Mouse (Mus musculus) thymus, adult 2 months (tissue): Measurements from ENCODE around the gene Ggt6. TPM values are rescaled to one million over a fixed set of nuclear protein-coding genes. Genes with fewer than 3 reads are reported as not detected.

Experiments used
- DNase-seq: peaks from one replicate; pipeline ENCODE4 v3.0.0; 2021
- H3K27ac ChIP-seq: fragments of 200-500 bp; 2 replicates; pipeline ENCODE4 v1.5.1; 2012; ENCODE audit warnings: low read length, control low read depth; ENCODE audit not compliant: control insufficient read depth, insufficient read depth
- H3K27me3 ChIP-seq: fragments of 200-500 bp; 2 replicates; pipeline ENCODE4 v1.6.1; 2012; ENCODE audit warnings: mild to moderate bottlenecking, low read length, moderate library complexity, mixed read lengths; ENCODE audit not compliant: control insufficient read depth, insufficient read depth
- H3K36me3 ChIP-seq: fragments of 200-500 bp; 2 replicates; pipeline ENCODE4 v1.6.1; 2012; ENCODE audit warnings: mild to moderate bottlenecking, low read length, moderate library complexity; ENCODE audit not compliant: control insufficient read depth, insufficient read depth
- H3K4me1 ChIP-seq: fragments of 200-500 bp; replicated peaks from 2 replicates; pipeline ENCODE4 v1.6.1; 2012; ENCODE audit warnings: low read length; ENCODE audit not compliant: control insufficient read depth, insufficient read depth
- H3K4me3 ChIP-seq: fragments of 200-500 bp; 2 replicates; pipeline ENCODE4 v1.5.1; 2012; ENCODE audit warnings: mild to moderate bottlenecking, low read length, control low read depth, moderate library complexity; ENCODE audit not compliant: control insufficient read depth, insufficient read depth
- CTCF ChIP-seq: fragments of 200-500 bp; IDR thresholded peaks from 2 replicates; pipeline ENCODE4 v1.5.1; 2012; ENCODE audit warnings: mild to moderate bottlenecking, control low read depth, low read length, moderate library complexity, borderline replicate concordance; ENCODE audit not compliant: control insufficient read depth, poor library complexity, insufficient read depth; ENCODE audit errors: extremely low read depth
- POLR2A ChIP-seq: fragments of 200-500 bp; IDR thresholded peaks from 2 replicates; pipeline ENCODE4 v1.6.1; 2012; ENCODE audit warnings: mild to moderate bottlenecking, low read length, control low read depth, moderate library complexity; ENCODE audit not compliant: control insufficient read depth, poor library complexity, insufficient read depth; ENCODE audit errors: extremely low read depth
- WGBS: fragments of 180-500 bp; shearing (Covaris S2); methylation state at CpG from one replicate; pipeline ENCODE4 v1.1.7; 2018; 5-methylcytosine and 5-hydroxymethylcytosine counted together
- polyA plus RNA-seq: library from polyadenylated mRNA; depleted of rRNA; stranded (reverse); fragments of >200 nt; gene quantifications from 2 replicates; pipeline ENCODE4 v1.2.3, GENCODE M21; 2012

Gene Ggt6
- polyA plus RNA-seq, 1 experiment = 4.3 TPM

- no peaks in the 10 kb centered on the region for H3K27me3 ChIP-seq
- WGBS = 80% methylated on average over 3 of the region's 3 CpGs
- no peaks in the 10 kb centered on the region for H3K4me1 ChIP-seq
- no peak for DNase-seq
- H3K4me3 ChIP-seq = no peak overlapping the region
- H3K36me3 ChIP-seq = no peaks in the 10 kb centered on the region
- H3K27ac ChIP-seq = no peak overlapping the region
- TF ChIP-seq POLR2A = no peak
- TF ChIP-seq CTCF = no peak
Measured at GRCm38 (mm10) chr11:72474926-72475325, 39.6 kb downstream of the Ggt6 start.

DNA sequence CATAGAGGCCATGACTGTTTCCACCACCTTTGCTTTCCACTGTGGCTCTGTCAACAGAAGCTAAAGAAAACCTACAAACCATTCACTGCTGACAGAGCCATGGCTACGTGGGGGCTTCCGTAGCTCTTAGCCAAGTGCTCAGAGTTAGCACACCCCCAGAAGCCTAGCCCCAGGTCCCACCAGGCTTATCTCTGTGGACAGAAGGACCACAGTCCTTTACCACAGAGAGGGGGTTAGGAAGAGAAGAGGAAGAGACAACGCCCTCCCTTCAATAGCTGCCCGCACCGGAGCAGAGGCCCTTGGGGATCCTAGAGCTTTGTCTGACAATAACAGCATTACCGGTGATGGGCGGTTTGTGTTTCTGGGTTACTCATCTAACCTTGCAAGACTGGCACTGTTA is 40.1 kb downstream of the Ggt6 start:
- WGBS = 30% methylated on average over 7 of the region's 7 CpGs
- Histone ChIP-seq H3K4me1 (no peaks in the 10 kb centered on the region), H3K27me3 (no peaks in the 10 kb centered on the region), H3K36me3 (no peaks in the 10 kb centered on the region), H3K4me3 (no peak overlapping the region), H3K27ac (no peak overlapping the region)
- no peak for DNase-seq
- TF ChIP-seq POLR2A (no peak), CTCF (no peak)

GRCm38 (mm10) chr11:72476074-72476625 is 40.8 kb downstream of the Ggt6 start:
- H3K27me3 ChIP-seq = no peaks in the 10 kb centered on the region
- H3K4me1 ChIP-seq = no peaks in the 10 kb centered on the region
- TF ChIP-seq CTCF = no peak
- TF ChIP-seq POLR2A = no peak
- H3K36me3 ChIP-seq = no peaks in the 10 kb centered on the region
- no peak overlapping the region for H3K4me3 ChIP-seq
- WGBS = 74% methylated on average over 7 of the region's 7 CpGs
- H3K27ac ChIP-seq = no peak overlapping the region
- DNase-seq = no peak

- no peak for DNase-seq
- Histone ChIP-seq H3K4me3 (no peak overlapping the region), H3K27me3 (no peaks in the 10 kb centered on the region), H3K27ac (no peak overlapping the region), H3K4me1 (no peaks in the 10 kb centered on the region), H3K36me3 (no peaks in the 10 kb centered on the region)
- no peak for TF ChIP-seq CTCF
- no peak for TF ChIP-seq POLR2A
- 77% methylated on average over 5 of the region's 5 CpGs for WGBS
Measured at GRCm38 (mm10) chr11:72477182-72477581, 41.9 kb downstream of the Ggt6 start.

- TF ChIP-seq CTCF (no peak), POLR2A (no peak)
- no peak overlapping the region for H3K27ac ChIP-seq
- 97% methylated on average over 1 of the region's 1 CpGs for WGBS
Measured at GRCm38 (mm10) chr11:72477653-72478052, 42.3 kb downstream of the Ggt6 start.

DNA sequence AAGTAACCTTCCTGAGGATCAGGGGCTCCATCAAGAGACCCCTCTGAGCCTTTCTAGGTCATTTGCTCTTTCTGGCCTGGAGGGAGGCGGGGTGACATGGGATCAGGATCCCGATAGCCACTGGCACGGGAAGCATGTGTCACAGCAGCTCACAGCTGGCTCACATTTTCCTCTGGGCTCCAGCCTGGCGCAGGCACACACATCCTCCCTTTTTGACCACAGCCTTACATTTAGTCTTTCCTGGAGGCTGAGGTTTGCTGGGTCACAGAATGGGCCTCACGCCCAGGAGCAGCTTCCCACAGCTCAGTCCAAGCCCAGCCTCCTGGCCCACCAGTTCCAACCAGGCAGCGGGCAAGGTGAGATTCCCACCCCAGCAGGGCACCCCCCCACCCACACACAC is 42.9 kb downstream of the Ggt6 start:
- H3K4me3 ChIP-seq = no peak overlapping the region

More at GRCm38 (mm10) chr11:72477653-72478052, 42.3 kb downstream of the Ggt6 start:
- Histone ChIP-seq H3K4me1 (no peaks in the 10 kb centered on the region), H3K27me3 (no peaks in the 10 kb centered on the region), H3K36me3 (no peaks in the 10 kb centered on the region), H3K4me3 (no peak overlapping the region)
- no peak for DNase-seq

GRCm38 (mm10) chr11:72479499-72479898 is 44.2 kb downstream of the Ggt6 start:
- TF ChIP-seq POLR2A (no peak), CTCF (no peak)
- no peak overlapping the region for H3K4me3 ChIP-seq
- DNase-seq = no peak
- H3K27me3 ChIP-seq = no peaks in the 10 kb centered on the region
- H3K27ac ChIP-seq = no peak overlapping the region
- H3K4me1 ChIP-seq = no peaks in the 10 kb centered on the region
- 36% methylated on average over 2 of the region's 2 CpGs for WGBS
- no peaks in the 10 kb centered on the region for H3K36me3 ChIP-seq

More for the DNA sequence above, 42.9 kb downstream of the Ggt6 start:
- TF ChIP-seq POLR2A = no peak
- no peak for TF ChIP-seq CTCF
- Histone ChIP-seq H3K27ac (no peak overlapping the region), H3K4me1 (no peaks in the 10 kb centered on the region), H3K27me3 (no peaks in the 10 kb centered on the region), H3K36me3 (no peaks in the 10 kb centered on the region)
- WGBS = 29% methylated on average over 6 of the region's 6 CpGs
- DNase-seq = no peak
